Mouse (Mus musculus): ENCODE results near the gene Mroh3. TPM values are rescaled to one million over a fixed set of nuclear protein-coding genes. Genes with fewer than 3 reads are reported as not detected.

The Mroh3 gene
- polyA plus RNA-seq (2012; rRNA removed) = 0.26 and 0.44 TPM in 2 replicates

GRCm38 (mm10) chr1:136212803-136213202, at the start of gene Mroh3:
Mroh3 (minus strand) TSS chr1:136212828.

GRCm38 (mm10) chr1:136260635-136261238, 48.1 kb upstream of the Mroh3 start, which contains the start of gene Gpr25:
Gpr25 (minus strand) TSS chr1:136260873.

GRCm38 (mm10) chr1:136233892-136234594, 21.4 kb upstream of the Mroh3 start, which contains the start of gene Inava:
Inava (minus strand) TSS chr1:136234264.

Other genes with a start within 250 kb of the Mroh3 start
- 0.07 and 0.08 TPM in 2 replicates for gene Igfn1, start 206.5 kb downstream of the Mroh3 start, polyA plus RNA-seq (2012; rRNA removed)
- gene Tmem9, start 204.7 kb downstream of the Mroh3 start, polyA plus RNA-seq (2012; rRNA removed) = 131 and 150 TPM in 2 replicates
- gene Ascl5, start 162.0 kb downstream of the Mroh3 start, polyA plus RNA-seq (2012; rRNA removed) = 0.35 and 0.40 TPM in 2 replicates
- 0.44 and 1.8 TPM in 2 replicates for gene Cacna1s, start 160.1 kb downstream of the Mroh3 start, polyA plus RNA-seq (2012; rRNA removed)
- 97.3 and 121 TPM in 2 replicates for gene Kif21b, start 81.4 kb downstream of the Mroh3 start, polyA plus RNA-seq (2012; rRNA removed)
- 4.4 and 5.0 TPM in 2 replicates for gene Inava, start 21.4 kb upstream of the Mroh3 start, polyA plus RNA-seq (2012; rRNA removed)
- gene Gpr25, start 48.0 kb upstream of the Mroh3 start, polyA plus RNA-seq (2012; rRNA removed) = 5.5 and 6.6 TPM in 2 replicates
- 49.9 and 54.1 TPM in 2 replicates for gene Camsap2, start 133.3 kb upstream of the Mroh3 start, polyA plus RNA-seq (2012; rRNA removed)
- gene Ddx59, start 202.4 kb upstream of the Mroh3 start, polyA plus RNA-seq (2012; rRNA removed) = 9.3 and 9.5 TPM in 2 replicates

Measured in central nervous system, embryonic 18 days (tissue).